Comparison of ENCODE assay signal across 8 mouse cellular contexts in genomic region chr11:120149510-120150200, GRCm38 (mm10). TPM values are rescaled to one million over a fixed set of nuclear protein-coding genes. Genes with fewer than 3 reads are reported as not detected.
DNase-seq lines count a peak whose midpoint lies in the region; ATAC-seq and TF ChIP-seq lines count a peak whose summit lies in the region.

No protein-coding gene starts in this region.

- no peak for TF ChIP-seq EP300 in heart, postnatal 0 days (IDR thresholded peaks at IDR 0.05; ENCODE audit: low read depth)

- ATAC-seq in heart, postnatal 0 days (ENCODE audit: insufficient read depth, low read depth): no peak
- 0 out of 2 replicates have a peak, but pooled peaks have one; percentile 4 for ATAC-seq in granulocyte monocyte progenitor cell, adult 5-6 weeks (replicated peaks; ENCODE audit: poor library complexity, severe bottlenecking)
- 0 out of 2 replicates have a peak, but pooled peaks have one; percentile 9 for ATAC-seq in megakaryocyte-erythroid progenitor cell, adult 5-6 weeks (replicated peaks; ENCODE audit: low FRiP score, low TSS enrichment, poor library complexity, severe bottlenecking)
- ATAC-seq in monocyte, adult 5-6 weeks (replicated peaks; ENCODE audit: insufficient number of reproducible peaks, low FRiP score, low TSS enrichment, poor library complexity, severe bottlenecking): no peak

- peaks cover 22% of the 10 kb centered on the region for H3K4me1 ChIP-seq in heart, postnatal 0 days (ENCODE audit: control insufficient read depth, insufficient read depth)

- 21% methylated on average over 6 of the region's 6 CpGs for WGBS in heart, postnatal 0 days

- DNase-seq in heart, postnatal 0 days (ENCODE audit: low spot score): no peak
- DNase-seq in heart, adult 11 months: no peak
- peak; percentile 61 for DNase-seq in NIH3T3 (ENCODE audit: low read depth)
- DNase-seq in cerebellum, adult 9-11 months: no peak
- no peak for DNase-seq in adrenal gland, adult 8-10 months

- no peaks in the 10 kb centered on the region for H3K9me3 ChIP-seq in heart, postnatal 0 days (replicated peaks; ENCODE audit: control insufficient read depth, low read length)

- H3K4me2 ChIP-seq in heart, postnatal 0 days (ENCODE audit: low read depth, low read length): peak overlapping the region; percentile 79

- H3K27me3 ChIP-seq in heart, postnatal 0 days (ENCODE audit: control insufficient read depth, insufficient read depth, low read length): no peaks in the 10 kb centered on the region

- no peak overlapping the region; the same call in 1 of the 2 replicates for H3K27ac ChIP-seq in heart, postnatal 0 days (ENCODE audit: low read depth)

- H3K9ac ChIP-seq in heart, postnatal 0 days (replicated peaks; ENCODE audit: low read depth, low read length): peak overlapping the region; percentile 78

- TF ChIP-seq CTCF in heart, postnatal 0 days (IDR thresholded peaks at IDR 0.05; ENCODE audit: low read depth): no peak

- 0 out of 2 replicates have a peak, but pooled peaks cover 7% of the 10 kb centered on the region for H3K36me3 ChIP-seq in heart, postnatal 0 days (replicated peaks; ENCODE audit: control insufficient read depth, insufficient read depth, low read length)

- peak overlapping the region; percentile 94 for H3K4me3 ChIP-seq in heart, postnatal 0 days (ENCODE audit: low read depth, low read length)

RNA-seq across cellular contexts. Expression of gene Slc38a10, which starts 1.5 kb away (rescaled TPM):
- 113 and 139 TPM in 2 replicates for total RNA-seq in heart, postnatal 0 days (2014; rRNA removed; ENCODE audit: low replicate concordance)
- polyA plus RNA-seq in heart, postnatal 0 days (2015; fragmentation: Nextera tagmentation; extraction: Ambion mirVana): 56.2 and 65.9 TPM in 2 replicates
- 58.8 and 62.4 TPM in 2 replicates for total RNA-seq in granulocyte monocyte progenitor cell, adult 5-6 weeks (2014; fragmentation: Nextera tagmentation)
- 43.5 and 51.5 TPM in 2 replicates for total RNA-seq in granulocyte monocyte progenitor cell, adult 5-6 weeks (2017)
- 47.0 and 56.6 TPM in 2 replicates for total RNA-seq in megakaryocyte-erythroid progenitor cell, adult 5-6 weeks (2014; fragmentation: Nextera tagmentation)
- total RNA-seq in megakaryocyte-erythroid progenitor cell, adult 5-6 weeks (2017): 33.2 and 37.4 TPM in 2 replicates
- 40.6 to 56.4 TPM (median 42.9 TPM) in 3 replicates for total RNA-seq in monocyte, adult 5-6 weeks (2017)
- 100 to 1,000 TPM; 155 to 215 (median 187) TPM for total RNA-seq in adrenal gland, adult 8-10 months (2022)

RNA-seq across cellular contexts. Expression of gene Ndufaf8, which starts 50.9 kb away (rescaled TPM):
- 52.7 and 84.8 TPM in 2 replicates for total RNA-seq in heart, postnatal 0 days (2014; rRNA removed; ENCODE audit: low replicate concordance)
- polyA plus RNA-seq in heart, postnatal 0 days (2015; fragmentation: Nextera tagmentation; extraction: Ambion mirVana): 118 and 132 TPM in 2 replicates
- 37.0 and 64.8 TPM in 2 replicates for total RNA-seq in granulocyte monocyte progenitor cell, adult 5-6 weeks (2014; fragmentation: Nextera tagmentation)
- total RNA-seq in granulocyte monocyte progenitor cell, adult 5-6 weeks (2017): 30.2 and 31.6 TPM in 2 replicates
- total RNA-seq in megakaryocyte-erythroid progenitor cell, adult 5-6 weeks (2014; fragmentation: Nextera tagmentation): 36.8 and 74.1 TPM in 2 replicates
- 21.2 and 41.9 TPM in 2 replicates for total RNA-seq in megakaryocyte-erythroid progenitor cell, adult 5-6 weeks (2017)
- total RNA-seq in monocyte, adult 5-6 weeks (2017): 21.0 to 40.3 TPM (median 25.7 TPM) in 3 replicates
- 10 to 100 TPM; 55.2 to 74.8 (median 64.3) TPM for total RNA-seq in adrenal gland, adult 8-10 months (2022)

RNA-seq across cellular contexts. Expression of gene Tepsin, which starts 51.1 kb away (rescaled TPM):
- 16.4 and 20.4 TPM in 2 replicates for total RNA-seq in heart, postnatal 0 days (2014; rRNA removed; ENCODE audit: low replicate concordance)
- polyA plus RNA-seq in heart, postnatal 0 days (2015; fragmentation: Nextera tagmentation; extraction: Ambion mirVana): 8.6 and 8.7 TPM in 2 replicates
- 15.3 and 22.2 TPM in 2 replicates for total RNA-seq in granulocyte monocyte progenitor cell, adult 5-6 weeks (2014; fragmentation: Nextera tagmentation)
- 7.5 and 9.3 TPM in 2 replicates for total RNA-seq in granulocyte monocyte progenitor cell, adult 5-6 weeks (2017)
- total RNA-seq in megakaryocyte-erythroid progenitor cell, adult 5-6 weeks (2014; fragmentation: Nextera tagmentation): 12.8 and 24.1 TPM in 2 replicates
- 5.0 and 6.0 TPM in 2 replicates for total RNA-seq in megakaryocyte-erythroid progenitor cell, adult 5-6 weeks (2017)
- 13.9 to 20.6 TPM (median 17.0 TPM) in 3 replicates for total RNA-seq in monocyte, adult 5-6 weeks (2017)
- 10 to 100 TPM; 15.2 to 19.1 (median 15.7) TPM for total RNA-seq in adrenal gland, adult 8-10 months (2022)

Comparison
In these comparisons a context has a peak if more than half of its experiments do, and no peak if none do; other contexts are left out.
1. ATAC-seq: peak in granulocyte monocyte progenitor cell, adult 5-6 weeks (single experiment) and megakaryocyte-erythroid progenitor cell, adult 5-6 weeks (single experiment); none in heart, postnatal 0 days (single experiment) and monocyte, adult 5-6 weeks (single experiment).